Mouse (Mus musculus): Measurements from ENCODE around the gene Spocd1. TPM values are rescaled to one million over a fixed set of nuclear protein-coding genes. Genes with fewer than 3 reads are reported as not detected.

The Spocd1 gene
- total and polyA plus RNA-seq, 2 experiments from 2014 or later = 0.04 TPM; not detected in 1

GRCm38 (mm10) chr4:129905032-129905431 lies 24.0 kb upstream of the Spocd1 start:
- Histone ChIP-seq H3K27me3 (ENCODE audit: control insufficient read depth, insufficient read depth, low read length) (no peaks in the 10 kb centered on the region), H3K9ac (replicated peaks; ENCODE audit: low read depth, low read length) (no peak overlapping the region), H3K4me1 (ENCODE audit: control insufficient read depth, insufficient read depth) (no peaks in the 10 kb centered on the region), H3K4me2 (ENCODE audit: low read depth, low read length) (no peak overlapping the region), H3K9me3 (replicated peaks; ENCODE audit: control insufficient read depth, low read length) (no peaks in the 10 kb centered on the region), H3K4me3 (ENCODE audit: low read depth, low read length) (no peak overlapping the region), H3K36me3 (replicated peaks; ENCODE audit: control insufficient read depth, insufficient read depth, low read length) (no peaks in the 10 kb centered on the region), H3K27ac (ENCODE audit: low read depth) (no peak overlapping the region)
- ATAC-seq (ENCODE audit: insufficient read depth, low read depth) = no peak
- no peak for DNase-seq (ENCODE audit: low spot score)
- WGBS = 80% methylated on average over 3 of the region's 3 CpGs
- TF ChIP-seq CTCF (IDR thresholded peaks at IDR 0.05; ENCODE audit: low read depth) (no peak), EP300 (IDR thresholded peaks at IDR 0.05; ENCODE audit: low read depth) (no peak)

GRCm38 (mm10) chr4:129906016-129906415 lies 23.0 kb upstream of the Spocd1 start:
- H3K9me3 ChIP-seq (replicated peaks; ENCODE audit: control insufficient read depth, low read length) = no peaks in the 10 kb centered on the region
- peak overlapping the region; percentile 24 for H3K27ac ChIP-seq (ENCODE audit: low read depth)
- ATAC-seq (ENCODE audit: insufficient read depth, low read depth) (0 out of 2 replicates have a peak, but pooled peaks have one; percentile 19), DNase-seq (ENCODE audit: low spot score) (no peak)
- no peak for TF ChIP-seq EP300 (IDR thresholded peaks at IDR 0.05; ENCODE audit: low read depth)
- TF ChIP-seq CTCF (IDR thresholded peaks at IDR 0.05; ENCODE audit: low read depth) = no peak
- no peaks in the 10 kb centered on the region for H3K27me3 ChIP-seq (ENCODE audit: control insufficient read depth, insufficient read depth, low read length)
- H3K4me1 ChIP-seq (ENCODE audit: control insufficient read depth, insufficient read depth) = no peaks in the 10 kb centered on the region
- H3K4me2 ChIP-seq (ENCODE audit: low read depth, low read length) = peak overlapping the region; percentile 25
- H3K4me3 ChIP-seq (ENCODE audit: low read depth, low read length) = no peak overlapping the region; the same call in 1 of the 2 replicates
- 0 out of 2 replicates have a peak overlapping the region, but pooled peaks have one; percentile 8 for H3K9ac ChIP-seq (replicated peaks; ENCODE audit: low read depth, low read length)
- WGBS = 37% methylated on average over 13 of the region's 13 CpGs
- no peaks in the 10 kb centered on the region for H3K36me3 ChIP-seq (replicated peaks; ENCODE audit: control insufficient read depth, insufficient read depth, low read length)

GRCm38 (mm10) chr4:129908836-129909235 lies 20.2 kb upstream of the Spocd1 start:
- WGBS = 46% methylated on average over 3 of the region's 3 CpGs
- no peak for TF ChIP-seq EP300 (IDR thresholded peaks at IDR 0.05; ENCODE audit: low read depth)
- TF ChIP-seq CTCF (IDR thresholded peaks at IDR 0.05; ENCODE audit: low read depth) = no peak
- Histone ChIP-seq H3K9me3 (replicated peaks; ENCODE audit: control insufficient read depth, low read length) (no peaks in the 10 kb centered on the region), H3K4me2 (ENCODE audit: low read depth, low read length) (no peak overlapping the region), H3K9ac (replicated peaks; ENCODE audit: low read depth, low read length) (no peak overlapping the region), H3K27ac (ENCODE audit: low read depth) (0 out of 2 replicates have a peak overlapping the region, but pooled peaks have one; percentile 16), H3K4me1 (ENCODE audit: control insufficient read depth, insufficient read depth) (peaks cover 9% of the 10 kb centered on the region), H3K4me3 (ENCODE audit: low read depth, low read length) (no peak overlapping the region), H3K36me3 (replicated peaks; ENCODE audit: control insufficient read depth, insufficient read depth, low read length) (no peaks in the 10 kb centered on the region), H3K27me3 (ENCODE audit: control insufficient read depth, insufficient read depth, low read length) (no peaks in the 10 kb centered on the region)
- no peak for ATAC-seq (ENCODE audit: insufficient read depth, low read depth)
- no peak for DNase-seq (ENCODE audit: low spot score)

GRCm38 (mm10) chr4:129909261-129909731 lies 19.8 kb upstream of the Spocd1 start:
- H3K27ac ChIP-seq (ENCODE audit: low read depth) = 0 out of 2 replicates have a peak overlapping the region, but pooled peaks have one; percentile 16
- WGBS = 41% methylated on average over 4 of the region's 4 CpGs

GRCm38 (mm10) chr4:129912998-129913397 lies 16.1 kb upstream of the Spocd1 start:
- H3K27ac ChIP-seq (ENCODE audit: low read depth) = no peak overlapping the region

More at GRCm38 (mm10) chr4:129909261-129909731, 19.8 kb upstream of the Spocd1 start:
- no peaks in the 10 kb centered on the region for H3K36me3 ChIP-seq (replicated peaks; ENCODE audit: control insufficient read depth, insufficient read depth, low read length)
- H3K9me3 ChIP-seq (replicated peaks; ENCODE audit: control insufficient read depth, low read length) = no peaks in the 10 kb centered on the region
- H3K4me3 ChIP-seq (ENCODE audit: low read depth, low read length) = no peak overlapping the region
- H3K4me2 ChIP-seq (ENCODE audit: low read depth, low read length) = no peak overlapping the region
- H3K9ac ChIP-seq (replicated peaks; ENCODE audit: low read depth, low read length) = no peak overlapping the region
- ATAC-seq (ENCODE audit: insufficient read depth, low read depth) (no peak), DNase-seq (ENCODE audit: low spot score) (no peak)
- TF ChIP-seq CTCF (IDR thresholded peaks at IDR 0.05; ENCODE audit: low read depth) = no peak
- no peaks in the 10 kb centered on the region for H3K27me3 ChIP-seq (ENCODE audit: control insufficient read depth, insufficient read depth, low read length)
- peaks cover 11% of the 10 kb centered on the region for H3K4me1 ChIP-seq (ENCODE audit: control insufficient read depth, insufficient read depth)

More at GRCm38 (mm10) chr4:129912998-129913397, 16.1 kb upstream of the Spocd1 start:
- DNase-seq (ENCODE audit: low spot score) (no peak), ATAC-seq (ENCODE audit: insufficient read depth, low read depth) (no peak)
- Histone ChIP-seq H3K4me2 (ENCODE audit: low read depth, low read length) (no peak overlapping the region), H3K9me3 (replicated peaks; ENCODE audit: control insufficient read depth, low read length) (no peaks in the 10 kb centered on the region), H3K9ac (replicated peaks; ENCODE audit: low read depth, low read length) (no peak overlapping the region), H3K4me3 (ENCODE audit: low read depth, low read length) (no peak overlapping the region), H3K36me3 (replicated peaks; ENCODE audit: control insufficient read depth, insufficient read depth, low read length) (no peaks in the 10 kb centered on the region), H3K4me1 (ENCODE audit: control insufficient read depth, insufficient read depth) (peaks cover 29% of the 10 kb centered on the region), H3K27me3 (ENCODE audit: control insufficient read depth, insufficient read depth, low read length) (no peaks in the 10 kb centered on the region)
- TF ChIP-seq EP300 (IDR thresholded peaks at IDR 0.05; ENCODE audit: low read depth) (no peak), CTCF (IDR thresholded peaks at IDR 0.05; ENCODE audit: low read depth) (no peak)
- WGBS = 77% methylated on average over 3 of the region's 3 CpGs

Data from heart, postnatal 0 days (tissue).